Mouse (Mus musculus): ENCODE results near the gene Arhgef6.

Arhgef6 gene

DNA sequence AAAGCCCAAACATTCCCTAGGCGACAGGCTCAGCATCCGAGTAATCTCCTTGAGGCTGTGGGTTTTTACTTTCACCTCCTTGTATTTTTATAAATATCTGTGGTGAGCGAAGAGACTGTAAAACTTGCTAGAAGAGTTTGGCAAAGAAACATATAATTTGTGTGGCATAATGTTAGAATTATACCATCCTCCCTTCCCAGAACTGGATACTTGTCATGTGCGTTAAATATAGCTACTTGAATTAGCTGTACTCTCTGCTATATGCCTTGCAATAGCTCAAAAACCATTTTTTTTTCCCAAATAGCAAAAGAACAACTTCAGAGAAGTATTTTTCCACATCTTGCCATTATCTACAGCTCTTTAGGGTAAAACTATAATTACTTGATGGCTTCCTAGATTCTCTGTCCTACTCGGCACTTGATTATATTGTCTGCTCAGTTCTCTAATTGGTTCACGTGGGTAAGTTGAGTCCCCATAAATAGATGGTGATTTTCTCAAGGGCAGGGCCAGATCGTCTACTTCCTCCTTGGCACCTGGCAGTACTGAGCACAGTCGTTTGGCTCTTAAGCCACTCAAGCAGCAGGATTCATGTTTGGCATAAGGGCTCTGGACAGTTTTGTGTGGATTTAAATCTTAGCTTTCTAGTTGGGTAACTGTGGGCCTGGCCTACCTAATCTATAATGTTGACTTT is 35.2 kb downstream of the Arhgef6 start:
- DNase-seq, result no peak

GRCm38 (mm10) chrX:57298946-57299345 is 39.6 kb downstream of the Arhgef6 start:
- no peak for DNase-seq

DNA sequence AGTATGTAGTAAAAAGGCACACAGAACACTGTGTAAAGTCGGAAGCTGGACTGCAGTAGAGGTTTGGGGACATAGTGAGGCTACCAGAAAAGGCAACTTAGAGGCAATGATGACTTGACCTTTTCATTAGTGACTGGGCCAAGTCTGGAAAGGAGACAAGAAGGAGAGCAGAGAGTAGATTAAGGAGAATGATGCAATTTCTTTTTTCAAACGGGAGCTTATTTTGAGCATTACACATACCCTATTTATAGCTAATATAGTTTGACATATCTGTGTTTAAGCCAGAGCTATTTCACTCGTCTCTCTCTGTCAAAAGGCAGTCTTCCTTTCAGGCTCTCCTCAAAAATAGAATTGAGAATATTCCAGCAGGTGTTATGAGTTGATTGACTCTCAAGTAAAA is 50.1 kb downstream of the Arhgef6 start:
- no peak for DNase-seq

DNA sequence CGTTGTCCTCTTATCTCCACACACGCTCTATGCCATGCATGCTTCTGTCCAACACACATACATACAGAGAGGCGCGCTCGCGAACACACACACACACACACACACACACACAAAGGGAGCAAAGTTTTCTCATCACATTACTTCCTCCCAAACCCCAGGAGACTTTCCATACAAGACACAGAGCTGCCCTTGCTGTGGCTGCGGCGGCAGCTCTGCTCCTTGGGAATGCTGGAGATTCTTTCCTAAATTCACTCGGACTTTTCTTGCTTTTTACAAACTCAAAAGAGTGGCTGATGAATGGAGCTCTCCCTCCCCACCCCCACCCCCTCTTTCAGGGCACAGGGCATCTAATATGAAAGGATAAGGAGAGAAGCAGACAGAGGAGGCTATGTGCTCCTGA is 52.2 kb downstream of the Arhgef6 start:
- DNase-seq, result no peak

- DNase-seq, result no peak
These were observed 56.3 kb downstream of the Arhgef6 start for GRCm38 (mm10) chrX:57282184-57282583.

DNA sequence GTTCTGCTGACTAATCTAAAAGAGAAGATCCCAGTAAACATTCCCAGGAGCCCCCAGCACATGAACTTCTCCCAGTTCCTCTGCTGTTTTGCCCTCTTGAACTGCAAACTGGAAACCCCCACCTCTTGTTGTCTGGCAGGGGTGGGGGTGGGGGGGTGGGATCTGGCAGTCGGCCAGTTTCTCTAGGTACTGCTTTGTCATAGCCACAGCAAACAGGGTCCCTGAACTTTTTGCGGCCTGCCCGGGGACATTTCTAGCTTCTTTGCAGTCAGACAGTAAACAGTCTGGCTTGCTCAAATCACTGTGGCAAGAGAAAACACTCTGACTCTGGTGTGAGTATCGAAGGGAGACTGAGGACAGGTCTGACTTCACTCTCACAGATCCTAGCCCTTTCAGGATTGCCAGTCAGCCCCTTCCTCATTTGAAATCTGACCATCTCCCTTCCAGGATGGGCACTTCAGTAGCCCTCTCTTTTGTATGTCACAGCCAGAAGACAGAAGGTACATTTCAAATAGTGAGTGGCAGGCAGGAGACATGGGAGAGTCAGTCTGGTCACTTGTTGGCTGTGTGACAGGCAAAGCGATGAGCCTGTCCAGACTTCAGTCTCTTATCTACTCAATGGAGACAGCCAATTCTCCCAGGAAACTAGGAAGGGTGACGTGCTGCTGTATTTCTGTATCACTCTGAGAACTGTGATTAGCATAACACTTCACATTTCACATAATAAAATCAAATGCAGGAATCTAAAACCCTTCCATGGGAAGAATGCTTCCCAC is 60.8 kb downstream of the Arhgef6 start:
- no peak for DNase-seq

DNA sequence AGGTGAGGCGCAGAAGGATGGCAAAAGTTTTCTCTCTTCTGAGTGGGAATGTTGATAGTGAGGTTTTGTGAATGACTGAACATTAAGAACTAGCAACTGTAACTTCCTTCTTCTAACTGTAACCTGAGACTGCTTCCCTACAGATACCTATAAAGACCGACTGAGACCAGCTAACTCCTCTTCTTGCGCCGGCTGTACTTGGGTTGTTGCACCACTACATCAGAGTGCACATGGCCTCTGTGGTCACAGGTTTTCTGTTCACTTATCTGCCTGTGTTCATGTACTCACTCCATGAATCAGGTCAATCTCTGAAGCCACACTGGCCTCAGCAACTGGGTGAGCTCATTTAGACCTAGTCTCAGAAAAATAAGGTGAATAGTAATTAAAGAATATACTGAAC is 75.0 kb downstream of the Arhgef6 start:
- DNase-seq, result no peak

GRCm38 (mm10) chrX:57260744-57261143 is 77.8 kb downstream of the Arhgef6 start:
- peak in 1 of 2 experiments; percentile 20 for DNase-seq

DNA sequence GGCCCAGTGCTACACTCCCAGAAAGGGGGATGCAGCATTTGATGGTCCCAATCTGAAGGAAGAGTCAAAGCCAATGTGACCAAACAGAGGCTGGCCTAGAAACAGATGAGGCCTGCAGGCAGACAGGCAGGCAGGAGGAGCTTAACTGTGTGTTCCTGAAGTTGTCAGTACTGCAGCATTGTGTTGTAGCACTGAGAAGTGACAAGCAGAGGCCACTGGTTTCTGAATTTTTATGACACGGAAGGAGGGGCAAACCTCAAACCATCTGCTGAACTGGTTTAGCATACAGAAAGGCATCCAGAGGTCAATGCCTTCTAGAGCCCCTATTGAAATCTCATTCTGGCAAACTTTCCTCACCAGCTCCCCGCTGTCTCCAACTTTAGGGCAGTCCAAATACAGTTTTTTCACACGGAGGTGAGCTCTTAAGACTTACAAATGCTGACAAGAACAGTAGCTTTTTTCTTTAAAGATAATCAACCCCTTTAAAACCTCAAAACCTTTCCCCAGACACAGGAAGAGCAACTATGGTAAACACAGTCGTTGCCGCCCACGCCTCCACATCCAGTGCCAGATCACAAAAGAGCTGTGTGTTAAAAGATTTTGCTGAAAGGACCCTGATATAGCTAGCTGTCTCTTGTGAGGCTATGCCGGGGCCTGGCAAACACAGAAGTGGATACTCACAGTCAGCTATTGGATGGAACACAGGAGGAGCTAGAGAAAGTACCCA is 85.0 kb downstream of the Arhgef6 start:
- DNase-seq, result peak in 1 of 2 experiments; percentile 22

DNA sequence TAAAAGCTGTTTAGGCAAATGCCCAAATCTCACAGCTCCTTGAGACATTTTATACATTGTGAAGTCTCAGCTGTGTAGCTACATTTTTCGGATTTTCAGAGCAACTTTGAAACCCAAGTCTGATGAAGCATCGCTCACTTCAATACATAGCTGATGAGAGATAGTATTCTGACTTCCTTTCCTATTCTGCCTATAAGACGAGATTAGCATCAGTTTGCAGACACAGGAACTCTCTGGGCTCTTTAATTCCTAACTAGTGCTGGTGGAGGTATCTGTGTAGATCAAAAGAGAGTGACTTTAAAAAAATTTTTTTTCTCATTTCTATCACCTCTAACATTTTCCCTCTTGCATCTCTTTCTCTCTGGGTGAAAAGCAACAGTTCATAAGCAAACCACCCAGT is 100.0 kb downstream of the Arhgef6 start:
- DNase-seq, result no peak

DNA sequence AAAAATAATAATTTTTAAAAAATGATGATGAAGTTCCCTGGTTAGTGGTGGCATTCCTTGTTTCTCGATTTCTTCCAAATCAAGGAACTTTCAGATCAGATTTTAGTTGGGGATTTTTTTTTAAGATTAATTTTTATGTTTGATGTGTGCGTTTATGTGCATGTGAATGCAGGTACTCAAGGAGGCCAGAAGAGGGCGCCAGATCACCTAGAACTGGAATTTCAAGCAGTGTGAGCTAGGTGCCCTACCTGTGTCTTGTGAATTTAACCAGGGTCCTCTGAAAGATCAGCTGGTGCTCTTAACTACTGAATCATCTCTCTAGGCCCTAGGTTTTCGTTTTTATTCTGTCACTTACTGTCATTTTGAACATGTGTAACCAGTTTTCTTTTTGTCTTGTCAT is 102.5 kb downstream of the Arhgef6 start:
- DNase-seq, result no peak

GRCm38 (mm10) chrX:57233596-57233995 is 104.9 kb downstream of the Arhgef6 start:
- DNase-seq, result no peak

- peak; percentile 26 to 54 for DNase-seq
These were observed 110.4 kb downstream of the Arhgef6 start for GRCm38 (mm10) chrX:57228178-57228577.

DNA sequence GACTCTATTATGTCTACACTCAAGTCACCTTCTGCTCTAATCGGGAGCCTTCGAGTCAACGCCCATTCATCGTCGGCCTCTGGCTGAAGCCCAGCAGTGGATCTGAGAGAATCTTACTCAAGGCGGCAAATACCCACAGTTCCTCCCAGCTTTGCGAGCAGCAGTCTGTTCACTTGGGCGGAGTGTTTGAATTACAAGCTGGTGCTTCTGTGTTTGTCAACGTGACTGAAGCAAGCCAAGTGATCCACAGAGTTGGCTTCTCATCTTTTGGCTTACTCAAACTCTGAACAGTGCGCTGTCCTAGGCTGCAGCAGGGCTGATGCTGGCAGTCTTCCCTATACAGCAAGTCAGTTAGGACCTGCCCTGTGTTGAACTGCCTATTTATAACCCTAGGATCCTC is 115.2 kb downstream of the Arhgef6 start:
- no peak for DNase-seq

DNA sequence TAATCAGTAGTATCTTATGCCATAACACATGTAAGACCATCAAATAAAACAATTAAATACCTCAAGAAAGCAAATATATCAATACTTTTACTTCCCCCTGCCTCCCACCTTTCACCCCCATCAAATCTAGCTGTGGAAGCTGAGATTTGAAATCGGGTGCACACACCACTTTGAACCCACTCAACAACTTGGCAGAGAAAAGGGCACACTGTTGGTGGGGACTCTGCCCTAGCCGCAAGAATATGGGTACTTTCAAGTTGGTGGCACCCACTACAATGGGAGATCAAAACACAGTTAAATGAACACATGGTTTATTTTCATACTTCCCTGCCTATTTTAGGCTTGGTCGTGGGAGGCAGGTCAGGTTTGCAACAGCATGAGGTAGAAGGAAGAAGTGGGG is 116.6 kb downstream of the Arhgef6 start:
- no peak for DNase-seq

DNA sequence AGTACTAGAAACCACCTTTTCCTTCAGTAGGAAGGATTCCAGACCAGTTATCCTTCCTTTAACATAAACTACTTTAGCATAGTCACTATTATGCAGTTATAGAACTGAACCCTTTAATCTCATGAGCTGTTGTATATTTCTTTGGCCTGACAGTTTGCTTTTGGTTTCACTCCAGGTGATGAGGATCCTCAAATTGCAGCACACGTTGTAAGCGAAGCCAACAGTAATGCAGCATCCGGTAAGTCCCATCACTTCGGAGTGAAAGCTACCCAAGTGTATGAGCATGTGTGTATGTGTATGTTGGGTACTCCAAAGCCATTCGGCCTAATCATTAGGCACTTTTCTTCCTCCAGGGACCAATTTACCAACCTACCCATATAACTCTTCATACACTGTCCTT is 119.0 kb downstream of the Arhgef6 start:
- DNase-seq, result no peak

- no peak for DNase-seq
These were observed 122.3 kb downstream of the Arhgef6 start for GRCm38 (mm10) chrX:57216271-57216670.

DNA sequence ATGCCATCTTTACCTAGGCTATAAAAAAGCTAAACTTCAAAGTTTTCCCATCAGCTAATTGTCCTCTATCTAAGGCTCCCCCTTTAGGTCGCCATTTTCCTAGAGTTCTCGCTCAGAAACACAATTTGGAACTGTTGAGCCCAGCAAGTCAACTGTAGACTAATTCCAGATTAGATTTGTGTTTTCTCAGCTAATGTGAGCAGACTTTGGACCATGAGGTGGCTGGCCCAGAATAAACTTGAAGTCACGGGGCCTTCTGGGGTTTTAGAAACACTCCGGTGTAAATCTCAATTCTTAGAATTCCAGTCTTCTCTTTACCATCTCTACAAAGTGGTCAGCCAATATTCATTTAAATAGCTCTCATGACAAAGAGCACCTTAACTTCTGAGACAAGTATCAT is 123.0 kb downstream of the Arhgef6 start:
- no peak for DNase-seq

GRCm38 (mm10) chrX:57212862-57213261 is 125.7 kb downstream of the Arhgef6 start:
- DNase-seq, result no peak

DNA sequence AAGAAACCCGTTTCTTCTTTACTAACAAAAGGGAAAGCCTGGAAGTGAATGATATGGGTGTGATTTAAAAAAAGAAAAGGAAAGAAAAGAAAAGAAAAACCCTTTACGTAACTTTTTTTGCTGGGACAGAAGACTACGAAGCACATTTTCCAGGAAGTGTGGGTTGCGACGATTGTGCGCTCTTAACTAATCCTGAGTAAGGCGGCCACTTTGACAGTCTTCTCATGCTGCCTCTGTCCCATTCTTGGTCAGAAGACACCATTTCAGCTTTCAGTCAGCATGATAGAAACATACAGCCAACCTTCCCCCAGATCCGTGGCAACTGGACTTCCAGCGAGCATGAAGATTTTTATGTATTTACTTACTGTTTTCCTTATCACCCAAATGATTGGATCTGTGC is 126.7 kb downstream of the Arhgef6 start, which contains the start of gene Cd40lg:
Gene Cd40lg (plus strand): TSS at position 268 of the 400 bp plus-strand sequence.
- DNase-seq, result no peak

GRCm38 (mm10) chrX:57210591-57210990 is 127.9 kb downstream of the Arhgef6 start:
- no peak for DNase-seq

DNA sequence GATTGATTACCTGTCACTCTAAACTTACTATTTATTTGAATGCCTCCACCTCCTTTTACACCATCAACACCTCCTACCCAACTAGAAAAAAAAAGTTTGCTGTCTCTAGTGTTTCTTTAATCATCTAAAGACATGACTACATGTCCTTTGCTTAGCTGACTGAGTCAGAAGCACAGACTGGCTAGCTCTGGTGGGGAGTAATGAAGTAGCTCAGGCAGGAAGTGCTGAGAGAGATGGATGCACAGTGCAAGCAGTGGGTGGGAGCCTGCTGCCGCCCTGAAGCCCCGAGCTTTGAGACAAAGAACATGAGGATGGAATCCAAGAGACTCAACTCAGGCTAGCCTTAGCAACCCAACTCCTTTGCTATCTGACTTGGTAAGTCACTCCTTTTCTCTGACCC is 138.1 kb downstream of the Arhgef6 start:
- DNase-seq, result no peak

- no peak for DNase-seq
These were observed 140.5 kb downstream of the Arhgef6 start for GRCm38 (mm10) chrX:57198036-57198435.

GRCm38 (mm10) chrX:57196319-57196718 is 142.2 kb downstream of the Arhgef6 start:
- DNase-seq, result peak in 1 of 2 experiments; percentile 32
